Mouse (Mus musculus) spleen, adult 12 weeks (tissue): ENCODE results near the gene Polr3e.
"Not testable (repeated sequence)": the region's sequence is repeated elsewhere in the genome, so short reads cannot be mapped to it uniquely, and the experiment has no call there.

ENCODE experiments used
- DNase-seq: peaks from one replicate; pipeline ENCODE4 v3.0.0; 2022; ENCODE audit warnings: low spot score

Polr3e gene

GRCm38 (mm10) chr7:120911268-120911667, 6.3 kb upstream of the Polr3e start:
- DNase-seq: not testable (repeated sequence)

DNA sequence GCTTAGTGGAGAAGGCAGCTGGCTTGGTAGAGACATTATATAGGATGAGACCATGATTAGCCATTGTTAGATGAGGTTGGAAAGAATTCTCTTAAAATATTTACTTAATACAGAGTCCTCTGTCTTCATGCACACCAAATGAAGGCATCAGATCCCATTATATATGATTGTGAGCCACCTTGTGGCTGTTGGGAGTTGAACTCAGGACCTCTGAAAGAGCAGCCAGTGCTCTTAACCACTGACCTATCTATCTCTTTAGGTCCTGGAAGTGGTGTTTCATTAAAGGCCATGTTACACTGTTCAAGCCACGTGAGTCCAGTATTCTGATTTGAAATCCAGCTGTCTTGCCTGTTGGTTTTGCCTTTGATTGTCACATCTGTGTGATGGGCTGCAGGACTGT, 4.2 kb upstream of the Polr3e start:
- no peak for DNase-seq

GRCm38 (mm10) chr7:120916262-120916875, 1.2 kb upstream of the Polr3e start:
- DNase-seq: no peak

DNA sequence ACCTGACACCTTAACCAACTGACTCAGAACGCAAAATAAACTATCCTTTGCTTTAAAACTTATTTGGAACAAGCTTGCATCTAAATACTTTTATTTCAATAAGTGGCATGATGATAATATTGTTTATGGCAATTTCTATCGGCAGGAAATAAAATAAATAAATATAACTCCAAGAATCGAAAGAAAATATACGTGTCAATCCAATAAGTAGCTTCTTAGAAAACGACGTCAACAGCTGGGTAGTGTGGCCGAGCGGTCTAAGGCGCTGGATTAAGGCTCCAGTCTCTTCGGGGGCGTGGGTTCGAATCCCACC, 309 bp upstream of the Polr3e start:
- no peak for DNase-seq

DNA sequence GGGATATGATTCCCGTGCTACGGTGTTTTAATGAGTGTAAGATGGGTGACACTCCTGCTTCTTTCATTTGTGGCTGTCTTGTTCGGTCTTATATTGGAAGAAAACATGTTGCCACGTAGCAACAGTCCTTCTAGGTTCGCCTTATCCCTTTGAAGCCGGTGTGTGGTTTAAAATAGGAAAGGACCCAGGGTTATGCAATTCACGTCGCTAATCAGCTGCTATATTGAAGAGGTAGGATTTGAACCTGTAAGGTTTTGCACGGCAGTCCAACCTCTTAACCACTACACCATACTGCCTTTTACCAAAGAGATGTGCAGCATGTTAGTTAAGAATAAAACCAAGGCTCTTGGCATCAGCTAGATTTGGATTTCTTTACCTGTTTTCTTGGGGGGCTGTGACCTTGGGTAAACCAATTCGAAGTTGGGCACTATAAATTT, 1.0 kb downstream of the Polr3e start:
- DNase-seq: peak; percentile 72

DNA sequence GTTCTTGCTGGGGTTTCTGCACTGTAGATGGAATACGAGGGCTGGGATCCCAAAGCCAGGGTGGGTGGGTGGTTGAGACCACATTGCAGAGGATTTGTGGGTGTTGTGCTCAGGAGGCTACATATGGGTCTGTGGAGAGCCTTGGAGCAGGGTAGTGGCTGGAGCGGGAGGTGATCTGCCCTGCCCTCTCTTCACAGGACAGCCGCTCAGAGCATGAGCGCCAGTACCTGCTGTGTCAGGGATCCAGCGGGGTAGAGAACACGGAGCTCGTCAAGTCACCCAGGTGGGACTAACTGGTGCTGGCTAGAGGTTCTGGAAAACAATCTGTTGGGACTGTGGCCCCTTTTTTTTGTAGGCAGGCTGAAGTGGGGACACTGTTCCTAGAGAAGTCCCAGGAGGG, 15.6 kb downstream of the Polr3e start:
- no peak for DNase-seq

DNA sequence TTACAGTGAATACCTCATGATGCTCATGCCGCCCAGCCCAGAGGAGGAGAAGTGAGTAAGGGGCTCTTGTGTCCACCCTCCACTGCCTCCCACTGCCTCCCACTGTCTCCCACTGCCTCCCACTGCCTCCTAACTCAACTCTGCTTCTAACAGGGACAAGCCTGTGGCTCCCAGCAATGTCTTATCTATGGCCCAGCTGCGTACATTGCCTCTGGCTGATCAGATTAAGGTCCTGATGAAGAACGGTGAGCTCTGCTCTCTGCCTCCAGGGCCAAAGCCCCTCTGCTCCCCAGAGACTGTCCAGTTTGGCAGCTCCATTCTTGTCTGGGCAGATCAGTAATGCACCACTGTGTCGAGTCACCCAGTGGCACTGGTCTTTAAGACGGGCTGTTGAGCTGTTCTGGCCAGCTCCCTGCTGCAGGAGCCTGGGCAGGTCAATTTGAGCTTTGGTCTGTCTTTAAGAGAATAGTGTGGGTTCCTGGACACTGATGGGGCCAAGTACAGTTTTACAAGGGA, 16.2 kb downstream of the Polr3e start:
- DNase-seq: no peak

DNA sequence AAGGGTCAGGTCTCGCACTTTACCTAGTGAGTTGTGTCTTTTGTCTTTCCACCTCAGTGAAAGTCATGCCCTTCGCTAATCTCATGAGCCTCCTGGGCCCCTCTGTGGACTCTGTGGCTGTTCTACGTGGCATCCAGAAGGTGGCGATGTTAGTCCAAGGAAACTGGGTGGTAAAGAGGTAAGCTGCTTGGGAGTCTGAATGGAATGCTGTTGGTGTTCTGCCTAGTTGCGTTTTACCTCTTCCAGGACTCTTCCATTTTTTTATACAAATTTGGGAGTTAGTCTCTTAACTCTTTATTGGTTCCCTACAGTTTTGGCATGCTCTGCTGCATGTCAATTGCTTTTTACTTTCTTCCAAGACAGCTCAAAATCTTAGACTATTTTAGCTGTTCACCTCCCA, 17.2 kb downstream of the Polr3e start:
- peak; percentile 35 for DNase-seq

- DNase-seq: no peak
Measured at GRCm38 (mm10) chr7:120936522-120936921, 19.0 kb downstream of the Polr3e start.

- DNase-seq: no peak
Measured at GRCm38 (mm10) chr7:120938206-120938605, 20.7 kb downstream of the Polr3e start.

DNA sequence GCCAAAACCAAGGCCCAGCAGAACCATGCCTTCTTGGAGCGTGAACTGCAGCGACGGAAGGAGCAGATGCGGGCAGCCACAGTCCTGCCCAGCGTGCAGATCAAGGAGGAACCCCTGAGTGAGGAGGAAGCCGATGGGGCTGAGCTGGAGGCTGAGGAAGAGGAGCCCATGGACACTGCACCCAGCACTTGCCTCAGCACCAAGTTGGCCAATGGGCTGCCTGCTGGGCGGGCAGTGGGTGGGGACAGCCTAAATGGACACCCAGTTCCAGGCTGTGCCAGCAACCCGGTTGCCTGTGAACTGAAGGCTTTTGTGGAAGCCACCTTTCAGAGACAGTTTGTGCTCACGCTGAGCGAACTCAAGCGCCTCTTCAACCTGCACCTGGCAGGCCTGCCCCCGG, 22.8 kb downstream of the Polr3e start:
- DNase-seq: no peak

DNA sequence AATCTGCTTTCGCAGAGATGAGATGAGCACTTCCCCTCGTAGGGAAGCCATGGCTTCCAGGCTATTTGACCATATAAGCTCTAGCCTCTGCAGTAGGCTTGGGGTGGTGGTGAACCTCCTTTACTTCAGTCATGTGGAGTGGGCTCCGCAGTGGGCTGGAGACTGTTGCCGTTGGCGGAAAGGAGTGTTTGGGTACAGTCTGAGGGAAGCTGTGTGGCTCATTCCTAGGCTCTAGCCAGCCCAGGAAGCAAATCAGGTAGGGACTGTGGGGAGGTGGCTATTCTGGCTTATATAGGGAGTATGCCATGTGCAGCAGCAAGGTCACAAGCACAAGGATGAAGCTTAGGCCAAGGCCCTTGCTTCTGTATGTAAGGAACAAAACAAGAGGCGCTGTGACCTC, 23.7 kb downstream of the Polr3e start:
- no peak for DNase-seq

- no peak for DNase-seq
Measured at GRCm38 (mm10) chr7:120942506-120942905, 25.0 kb downstream of the Polr3e start.

DNA sequence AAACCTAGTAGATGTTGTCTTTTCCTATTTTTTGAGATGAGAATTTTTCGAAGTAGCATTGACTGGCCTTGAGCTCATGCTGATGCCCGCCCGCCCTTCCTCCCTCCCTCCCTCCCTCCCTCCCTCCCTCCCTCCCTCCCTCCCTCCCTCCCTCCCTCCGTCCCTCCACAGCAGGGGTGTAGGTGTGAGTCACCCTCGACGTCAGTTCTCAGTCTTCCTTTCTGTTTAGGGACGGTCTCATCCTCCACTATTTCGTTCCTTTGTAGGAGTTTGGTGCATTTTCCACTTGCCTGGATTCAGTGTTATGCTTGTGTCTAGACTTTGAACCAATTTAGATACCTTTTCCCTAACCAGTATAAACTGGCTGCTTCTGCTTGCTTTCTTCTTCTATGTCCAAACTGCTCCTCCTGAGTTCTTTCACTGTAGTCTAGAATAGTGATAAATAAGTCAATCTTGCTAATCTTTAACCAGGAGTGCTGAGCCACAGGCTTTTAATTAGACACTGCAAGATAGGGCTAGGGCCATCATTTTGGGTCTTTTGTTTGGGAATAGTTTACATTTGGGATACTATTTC, 26.5 kb downstream of the Polr3e start:
- no peak for DNase-seq

DNA sequence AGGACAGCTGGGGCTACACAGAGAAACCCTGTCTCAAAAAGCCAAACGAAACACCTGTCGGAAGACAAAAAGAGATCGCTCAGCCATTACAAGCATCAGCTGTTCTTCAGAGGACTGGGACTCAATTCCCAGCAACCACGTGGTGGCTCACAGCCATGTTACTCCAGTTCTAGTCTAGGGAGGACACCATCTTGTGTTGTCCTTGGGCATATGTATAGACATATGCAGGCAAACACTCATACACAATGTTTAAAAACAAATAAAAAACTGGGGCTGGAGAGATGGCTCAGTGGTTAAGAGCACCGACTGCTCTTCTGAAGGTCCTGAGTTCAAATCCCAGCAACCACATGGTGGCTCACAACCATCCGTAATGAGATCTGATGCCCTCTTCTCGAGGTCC, 36.0 kb downstream of the Polr3e start:
- DNase-seq: not testable (repeated sequence)

DNA sequence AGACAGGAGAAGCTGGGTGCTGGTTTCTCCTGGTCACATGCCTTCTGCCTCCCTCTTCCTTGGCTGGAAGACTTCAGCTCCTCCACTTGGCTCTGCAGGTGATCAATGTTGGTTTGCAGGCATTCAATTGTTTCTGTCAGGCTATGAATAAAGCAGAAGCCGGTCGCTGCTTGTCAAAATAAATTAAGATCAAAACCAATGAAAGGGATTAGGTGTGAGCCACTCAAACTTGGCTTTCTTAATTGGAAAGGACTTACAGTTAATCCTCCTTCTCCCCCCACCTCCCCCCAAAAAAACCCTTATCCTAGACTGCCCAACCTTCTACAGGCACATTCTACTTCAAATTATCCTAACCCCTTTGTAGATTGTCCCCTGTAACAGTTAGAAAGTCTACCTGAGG, 42.6 kb downstream of the Polr3e start:
- DNase-seq: no peak

DNA sequence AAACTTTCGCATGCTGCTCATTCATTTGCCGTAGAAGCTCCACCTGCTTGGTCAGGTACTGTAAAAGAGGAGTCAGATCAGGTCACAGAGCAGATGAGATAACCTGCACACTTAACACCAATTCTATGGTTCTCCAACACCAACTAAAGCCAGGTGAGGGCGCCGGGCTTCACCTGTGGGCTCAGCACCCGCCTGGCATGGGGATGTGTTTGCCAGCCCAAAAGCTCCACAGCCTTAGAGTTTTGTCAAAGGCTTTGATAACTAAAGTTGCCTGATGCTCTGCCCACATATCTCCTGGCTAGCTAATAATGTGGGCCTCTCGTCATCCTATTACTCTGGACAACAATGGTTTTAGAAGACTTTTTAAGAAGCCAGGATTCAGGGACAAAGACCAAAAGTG, 43.1 kb downstream of the Polr3e start:
- no peak for DNase-seq

DNA sequence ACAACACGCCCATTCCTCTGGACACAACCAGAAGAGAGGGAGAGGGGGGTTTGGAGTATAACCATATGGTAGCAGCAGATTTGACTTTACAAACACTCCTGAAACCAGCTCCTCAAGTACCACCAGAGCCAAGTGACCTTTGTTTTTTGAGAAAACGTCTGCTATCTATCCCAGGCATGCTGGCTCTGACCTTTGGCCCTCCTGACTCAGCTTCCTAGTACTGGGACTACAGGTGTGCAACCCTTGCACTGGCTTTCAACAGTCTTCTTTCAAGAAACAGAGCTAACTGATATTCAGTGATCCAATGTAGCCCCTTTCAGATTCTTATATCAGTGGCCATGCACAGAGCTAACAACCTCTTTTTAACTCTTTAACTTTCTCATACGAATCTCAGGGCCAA, 44.3 kb downstream of the Polr3e start:
- no peak for DNase-seq

- DNase-seq: no peak
Measured at GRCm38 (mm10) chr7:120963126-120963525, 45.6 kb downstream of the Polr3e start.

GRCm38 (mm10) chr7:120969221-120969620, 51.7 kb downstream of the Polr3e start:
- DNase-seq: peak; percentile 21

- no peak for DNase-seq
Measured at GRCm38 (mm10) chr7:120970112-120970511, 52.6 kb downstream of the Polr3e start.

- not testable (repeated sequence) for DNase-seq
Measured at GRCm38 (mm10) chr7:120972471-120972870, 54.9 kb downstream of the Polr3e start.

DNA sequence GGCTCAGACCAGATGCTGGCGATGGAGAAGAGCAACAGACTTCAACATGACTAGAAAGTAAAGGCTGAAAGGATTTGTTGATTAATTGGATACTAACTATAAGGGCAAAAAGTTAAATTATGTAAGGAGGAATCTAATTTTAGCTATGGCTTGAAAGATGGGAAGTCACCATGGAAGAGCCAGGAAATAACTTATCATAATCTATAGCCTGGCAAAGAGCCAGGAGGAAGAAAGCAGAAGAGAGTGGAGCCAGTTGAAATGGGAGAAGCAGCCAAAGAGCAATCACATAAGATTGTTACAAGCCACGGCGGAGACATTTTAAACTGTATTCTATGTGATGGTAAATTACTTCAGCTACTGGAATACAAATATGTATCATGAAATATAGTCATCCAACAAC, 56.5 kb downstream of the Polr3e start:
- no peak for DNase-seq

DNA sequence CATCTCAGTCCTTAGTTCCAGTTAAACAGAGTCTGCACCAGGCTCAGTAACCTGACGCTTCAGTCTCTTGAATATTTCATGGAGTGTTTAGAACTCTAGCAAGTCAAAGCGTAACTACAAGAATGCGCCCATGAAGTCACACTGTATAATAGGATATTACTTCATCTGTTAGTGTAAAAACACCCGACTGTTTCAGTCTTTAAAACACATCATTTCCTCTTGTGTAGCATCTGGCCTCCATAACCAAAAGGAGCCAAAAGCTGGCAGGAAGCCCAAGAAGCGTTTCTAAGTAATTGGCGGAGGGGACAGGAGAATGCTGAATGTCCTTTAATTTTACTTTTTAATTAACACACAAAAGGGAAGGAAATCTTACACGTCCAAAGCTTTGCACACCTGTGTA, 59.5 kb downstream of the Polr3e start:
- DNase-seq: no peak
